Mouse (Mus musculus): ENCODE measurements at regions not wholly inside any gene's neighbourhood (a gene's known extent, or its start where the extent isn't known, plus 50 kb on each side); places are given as distances from the start of the nearest gene placed in this dataset.
A peak's percentile ranks its signal among the peaks of the same experiment; 100 is the strongest.

GRCm38 (mm10) chr4:8372069-8372468 lies 133.2 kb upstream of the Car8 start:
- DNase-seq (ENCODE audit: extremely low read depth) = peak; percentile 28
- Histone ChIP-seq H3K9ac (ENCODE audit: insufficient read depth, low read depth) (no peak overlapping the region), H3K36me3 (replicated peaks in 1 of 2; ENCODE audit: control insufficient read depth in 1 of 2, insufficient read depth in 1 of 2, low read length in 1 of 2) (no peaks in the 10 kb centered on the region), H3K4me1 (ENCODE audit: control insufficient read depth in 1 of 2, insufficient read depth in 2 of 2) (0 out of 4 replicates have a peak, but pooled peaks cover 0 to 2% of the 10 kb centered on the region in 2 experiments), H3K9me3 (replicated peaks; ENCODE audit: low read length) (no peaks in the 10 kb centered on the region), H3K4me2 (ENCODE audit: insufficient read depth, low read depth, poor library complexity, severe bottlenecking) (no peak overlapping the region), H3K27ac (ENCODE audit: insufficient read depth, low read depth) (no peak overlapping the region), H3K27me3 (replicated peaks) (no peaks in the 10 kb centered on the region), H3K4me3 (replicated peaks in 1 of 3; ENCODE audit: low read depth in 2 of 3, low read length in 2 of 3, poor library complexity in 1 of 3) (no peak overlapping the region), H3K79me2 (replicated peaks; ENCODE audit: control insufficient read depth, extremely low read depth, insufficient read depth, poor library complexity, severe bottlenecking) (no peaks in the 10 kb centered on the region)
- dilution Hi-C loops (cut with MboI; ENCODE audit: extremely low pct_ligation_motif_present, extremely low pct_unique_long_range_greater_than_20kb, low sequenced_read_pairs) = no loop called here
- in situ Hi-C loops (cut with MboI; ENCODE audit: low pct_ligation_motif_present, low pct_unique_long_range_greater_than_20kb, low sequenced_read_pairs) = loop anchor here (25.0 kb wide), 3 partner anchors 185 to 1810 kb away; no protein-coding TSS in a partner anchor
- TF ChIP-seq CHD1 (IDR thresholded peaks at IDR 0.05; ENCODE audit: low read depth, low read length) = no peak
- no peak for TF ChIP-seq MAFK (IDR thresholded peaks at IDR 0.05; ENCODE audit: insufficient replicate concordance, low read length)
- no peak for TF ChIP-seq NRF1 (IDR thresholded peaks at IDR 0.05; ENCODE audit: low read depth, low read length)
- TF ChIP-seq SMC3 (IDR thresholded peaks at IDR 0.05; ENCODE audit: low read depth, low read length) = peak; percentile 20; the same call in 1 of the 2 replicates
- TF ChIP-seq CTCF (conservative IDR thresholded peaks at IDR 0.05 in 1 of 2, IDR thresholded peaks at IDR 0.05 in 1 of 2; ENCODE audit: low read depth in 2 of 2, low read length in 2 of 2) = peak; percentile 32 to 61; a peak in 3 of 4 replicates
- TF ChIP-seq ZMIZ1 (IDR thresholded peaks at IDR 0.05; ENCODE audit: low read depth, low read length) = no peak
- peak; percentile 4 for TF ChIP-seq RAD21 (IDR thresholded peaks at IDR 0.05; ENCODE audit: low read depth, low read length)
- TF ChIP-seq ELF1 (IDR thresholded peaks at IDR 0.05; ENCODE audit: low read depth, low read length) = peak; percentile 19; the same call in 1 of the 2 replicates

DNA sequence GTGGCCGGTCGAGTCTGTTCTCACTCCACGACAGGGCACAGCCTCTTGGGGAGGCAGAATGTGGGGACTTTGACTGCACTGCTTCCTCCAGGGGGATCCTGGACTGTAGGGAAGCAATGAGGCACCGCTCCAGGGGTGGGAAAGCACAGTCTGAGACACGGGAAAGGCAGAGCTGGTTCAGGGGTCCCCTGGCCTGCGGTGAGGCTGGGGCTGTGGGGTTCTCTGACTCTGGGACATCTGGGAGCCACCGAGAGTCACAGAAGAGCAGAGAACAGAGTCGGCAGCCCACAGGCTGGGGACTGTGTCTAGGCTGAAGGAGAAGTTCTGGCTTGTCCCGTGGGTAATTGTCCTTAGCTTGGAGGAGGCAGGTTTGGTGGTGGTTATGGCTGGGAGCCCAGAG lies 131.9 kb upstream of the Car8 start:
- Histone ChIP-seq H3K9me3 (replicated peaks; ENCODE audit: low read length) (no peaks in the 10 kb centered on the region), H3K79me2 (replicated peaks; ENCODE audit: control insufficient read depth, extremely low read depth, insufficient read depth, poor library complexity, severe bottlenecking) (no peaks in the 10 kb centered on the region), H3K27ac (ENCODE audit: insufficient read depth, low read depth) (no peak overlapping the region), H3K4me3 (replicated peaks in 1 of 3; ENCODE audit: low read depth in 2 of 3, low read length in 2 of 3, poor library complexity in 1 of 3) (no peak overlapping the region), H3K36me3 (replicated peaks in 1 of 2; ENCODE audit: control insufficient read depth in 1 of 2, insufficient read depth in 1 of 2, low read length in 1 of 2) (no peaks in the 10 kb centered on the region), H3K4me2 (ENCODE audit: insufficient read depth, low read depth, poor library complexity, severe bottlenecking) (no peak overlapping the region), H3K9ac (ENCODE audit: insufficient read depth, low read depth) (no peak overlapping the region), H3K4me1 (ENCODE audit: control insufficient read depth in 1 of 2, insufficient read depth in 2 of 2) (0 out of 4 replicates have a peak, but pooled peaks cover 0 to 2% of the 10 kb centered on the region in 2 experiments), H3K27me3 (replicated peaks) (no peaks in the 10 kb centered on the region)
- DNase-seq (ENCODE audit: extremely low read depth) = no peak
- in situ Hi-C loops (cut with MboI; ENCODE audit: low pct_ligation_motif_present, low pct_unique_long_range_greater_than_20kb, low sequenced_read_pairs) = loop anchor here (25.0 kb wide), 3 partner anchors 183 to 1808 kb away; no protein-coding TSS in a partner anchor
- TF ChIP-seq MYC (IDR thresholded peaks at IDR 0.05; ENCODE audit: low read depth, low read length) (no peak), ZKSCAN1 (IDR thresholded peaks at IDR 0.05; ENCODE audit: borderline replicate concordance, low read depth, low read length) (no peak), BHLHE40 (IDR thresholded peaks at IDR 0.05; ENCODE audit: low read depth, low read length) (no peak), ELF1 (IDR thresholded peaks at IDR 0.05; ENCODE audit: low read depth, low read length) (no peak), RAD21 (IDR thresholded peaks at IDR 0.05; ENCODE audit: low read depth, low read length) (no peak), GABPA (IDR thresholded peaks at IDR 0.05; ENCODE audit: insufficient replicate concordance, low read depth, low read length) (no peak), ZMIZ1 (IDR thresholded peaks at IDR 0.05; ENCODE audit: low read depth, low read length) (no peak), MAZ (IDR thresholded peaks at IDR 0.05; ENCODE audit: low read depth, low read length) (no peak), NELFE (IDR thresholded peaks at IDR 0.05; ENCODE audit: low read depth, low read length) (no peak), ZNF384 (IDR thresholded peaks at IDR 0.05; ENCODE audit: low read depth, low read length) (no peak), RCOR1 (conservative IDR thresholded peaks at IDR 0.05; ENCODE audit: low read depth, low read length) (no peak), MXI1 (IDR thresholded peaks at IDR 0.05; ENCODE audit: low read depth, low read length) (no peak), JUND (conservative IDR thresholded peaks at IDR 0.05; ENCODE audit: low read depth, low read length) (no peak), TBP (conservative IDR thresholded peaks at IDR 0.05; ENCODE audit: low read depth, low read length) (no peak), MAFK (IDR thresholded peaks at IDR 0.05; ENCODE audit: insufficient replicate concordance, low read length) (no peak), POLR2A (IDR thresholded peaks at IDR 0.05; ENCODE audit: low read depth, low read length) (no peak)
- dilution Hi-C loops (cut with MboI; ENCODE audit: extremely low pct_ligation_motif_present, extremely low pct_unique_long_range_greater_than_20kb, low sequenced_read_pairs) = no loop called here
